Mouse (Mus musculus) T-helper 2 cell (primary cell): Measurements from ENCODE around the gene Chmp2a.

Experiments used
- in situ Hi-C: fragments of 300-600 bp; cut with MboI, MseI; formaldehyde crosslinking; loops from one replicate; pipeline ENCODE4 v1.15.1; 2025; ENCODE audit warnings: high pct_unique_total_duplicates

The Chmp2a gene

DNA sequence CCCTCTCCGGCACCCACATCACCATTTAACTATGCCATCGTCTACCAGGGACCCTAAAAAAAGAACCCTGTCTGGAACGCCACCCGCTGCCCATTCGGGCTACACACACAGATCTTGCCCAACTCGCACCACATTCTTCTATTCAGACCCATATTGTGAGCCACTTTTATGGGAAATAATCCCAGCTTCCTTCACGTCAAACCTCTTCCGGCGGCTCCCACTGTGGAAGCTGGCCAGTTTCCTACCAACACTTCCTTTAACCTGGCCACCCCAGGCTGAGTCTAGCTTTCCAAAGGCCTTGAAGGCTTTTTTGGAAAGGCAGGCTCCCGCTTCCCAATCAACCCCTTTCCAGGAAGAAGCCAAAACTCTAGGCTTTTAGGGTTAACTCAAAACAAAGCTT lies 28.1 kb downstream of the Chmp2a start:
- in situ Hi-C loops = loop anchor here (5.0 to 25.0 kb wide), 2 partner anchors 36 to 519 kb away; partner anchors contain the start of gene Zfp606

DNA sequence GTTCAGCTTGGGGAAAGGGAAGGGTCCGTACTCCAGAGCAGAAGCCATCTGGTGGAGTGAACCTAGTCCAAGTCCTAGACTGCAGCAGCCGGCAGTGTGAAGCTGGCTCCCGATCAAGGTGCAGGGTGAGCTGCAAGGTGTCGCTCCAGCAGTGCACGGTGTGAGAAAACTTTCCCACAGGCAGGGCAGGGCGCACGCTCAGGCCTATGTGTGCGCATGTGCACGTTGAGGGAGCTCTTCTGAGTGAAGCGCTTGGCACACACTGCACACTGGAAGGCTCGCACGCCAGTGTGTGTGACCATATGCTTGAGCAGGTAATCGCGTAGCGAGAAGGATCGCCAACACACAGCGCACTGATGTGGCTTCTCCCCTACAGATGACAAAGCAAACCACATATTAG lies 28.6 kb downstream of the Chmp2a start:
- in situ Hi-C loops = loop anchor here (5.0 to 25.0 kb wide), 2 partner anchors 36 to 519 kb away; partner anchors contain the start of gene Zfp606

DNA sequence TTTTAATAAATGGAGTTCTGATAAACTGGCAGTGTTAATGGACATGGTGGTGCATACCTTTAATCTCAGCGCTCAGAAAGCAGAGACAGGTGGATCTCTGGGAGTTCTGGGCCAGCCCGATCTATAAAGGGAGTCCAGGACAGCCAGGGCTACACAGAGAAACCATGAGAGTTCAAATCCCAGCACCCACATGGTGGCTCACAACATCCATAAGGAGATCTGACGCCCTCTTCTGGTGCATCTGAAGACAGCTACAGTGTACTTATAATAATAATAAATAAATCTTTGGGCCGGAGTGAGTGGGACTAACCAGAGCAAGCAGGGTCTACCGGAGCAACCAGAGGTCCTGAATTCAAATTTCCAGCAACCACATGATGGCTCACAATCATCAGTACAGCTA lies 31.2 kb downstream of the Chmp2a start:
- in situ Hi-C loops = loop anchor here (25.0 kb wide), 1 partner anchor 516 kb away; the partner anchor contains the start of gene Zfp606

DNA sequence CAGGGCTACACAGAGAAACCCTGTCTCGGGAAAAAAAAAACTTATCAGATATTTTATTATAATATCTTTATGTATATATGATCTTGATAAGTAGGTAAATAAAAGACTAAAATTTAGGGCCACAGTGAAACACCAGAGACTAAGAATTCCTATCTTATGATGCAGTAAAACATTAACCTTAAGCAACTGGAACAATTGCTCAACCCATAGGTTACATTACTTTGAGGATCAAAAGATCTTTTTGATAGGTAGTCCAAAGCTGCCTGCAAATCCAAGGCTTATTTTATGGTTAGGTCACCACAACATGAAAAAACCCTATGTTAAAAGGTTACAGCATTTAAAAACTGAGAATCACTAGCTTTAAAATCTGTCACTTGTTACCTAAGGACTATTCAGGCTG lies 33.0 kb downstream of the Chmp2a start:
- in situ Hi-C loops = loop anchor here (25.0 kb wide), 1 partner anchor 514 kb away; the partner anchor contains the start of gene Zfp606

DNA sequence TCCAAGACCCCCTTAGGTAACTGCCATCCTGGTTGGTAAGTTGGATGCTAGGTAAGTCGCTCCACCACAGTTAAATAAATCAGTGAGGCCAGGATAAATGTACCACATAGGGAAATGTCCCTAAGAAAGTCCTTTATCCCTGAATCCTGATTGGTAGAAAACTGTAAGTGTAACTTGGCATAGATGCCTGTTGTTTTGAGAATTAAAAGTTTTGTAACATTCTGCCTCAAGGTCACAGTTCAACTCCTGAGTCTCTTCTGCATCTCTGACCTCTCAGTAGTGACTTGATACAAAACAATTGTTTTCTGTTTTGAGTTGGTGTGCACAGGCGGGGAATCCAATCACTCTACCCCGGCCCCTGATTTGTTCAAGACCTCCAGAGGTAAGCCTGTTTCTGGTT lies 35.8 kb downstream of the Chmp2a start, which contains the start of gene Trim28:
Gene Trim28 (plus strand): TSS at position 264 of the 400 bp plus-strand sequence.
- in situ Hi-C loops = no loop called here

DNA sequence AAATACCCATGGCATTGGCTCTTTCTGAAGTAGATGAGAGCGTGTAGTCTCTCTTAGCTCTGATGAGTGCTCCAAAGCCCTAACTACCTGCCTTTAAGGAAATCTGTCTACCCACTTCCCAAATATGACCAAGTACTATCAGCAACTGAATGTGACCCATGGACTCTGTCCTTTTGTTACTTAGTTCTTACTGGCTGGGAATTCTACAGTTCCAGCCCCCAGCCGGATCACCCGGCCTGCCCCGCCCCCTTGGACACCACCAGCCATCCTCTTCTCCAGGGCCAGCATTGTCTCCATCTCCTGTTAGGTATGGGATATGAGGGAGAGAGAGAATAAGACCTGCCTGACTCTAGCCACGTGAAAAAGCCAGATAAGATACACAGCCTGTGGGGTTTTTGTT lies 36.6 kb downstream of the Chmp2a start, which contains the start of gene Slc27a5:
Gene Slc27a5 (minus strand): TSS at position 140 of the 400 bp plus-strand sequence.
- in situ Hi-C loops = no loop called here

DNA sequence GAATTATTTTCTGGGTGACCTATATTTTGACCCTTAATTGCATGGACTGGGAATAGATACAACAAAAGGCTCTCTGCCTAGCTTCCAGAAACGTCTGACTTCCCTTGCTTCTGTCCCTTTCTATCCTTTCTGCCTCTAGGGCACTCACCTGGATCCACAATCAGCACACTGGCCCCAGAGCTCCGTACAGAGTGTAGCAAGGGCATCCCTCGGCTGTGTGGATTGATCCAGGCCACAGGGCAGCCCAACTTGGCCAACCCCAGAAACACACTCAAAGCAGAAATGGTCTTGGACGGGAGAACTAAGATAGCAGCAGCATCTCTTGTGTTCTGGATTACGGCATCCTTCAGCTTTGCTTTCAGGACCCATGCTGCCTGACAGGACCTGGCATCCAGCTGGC lies 37.4 kb downstream of the Chmp2a start:
- in situ Hi-C loops = no loop called here

DNA sequence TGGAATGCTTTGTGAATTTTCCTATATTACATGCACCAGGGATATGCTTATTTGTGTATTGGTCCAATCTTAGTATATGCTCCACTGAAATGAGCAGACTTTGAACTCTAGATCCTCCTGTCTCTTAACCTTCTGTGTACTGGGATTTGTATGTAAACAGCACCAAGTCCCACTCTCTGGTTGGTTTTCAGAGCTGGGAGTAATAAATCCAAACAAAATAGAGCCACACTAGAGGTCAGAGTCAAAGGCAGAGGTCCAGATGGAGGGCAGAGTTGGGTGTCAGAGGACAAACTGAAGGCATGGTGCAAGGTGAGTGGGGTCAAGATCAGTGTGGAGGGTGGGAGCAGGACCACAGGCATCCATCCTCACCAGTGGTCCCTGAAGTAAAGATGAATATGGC lies 38.7 kb downstream of the Chmp2a start:
- in situ Hi-C loops = no loop called here

DNA sequence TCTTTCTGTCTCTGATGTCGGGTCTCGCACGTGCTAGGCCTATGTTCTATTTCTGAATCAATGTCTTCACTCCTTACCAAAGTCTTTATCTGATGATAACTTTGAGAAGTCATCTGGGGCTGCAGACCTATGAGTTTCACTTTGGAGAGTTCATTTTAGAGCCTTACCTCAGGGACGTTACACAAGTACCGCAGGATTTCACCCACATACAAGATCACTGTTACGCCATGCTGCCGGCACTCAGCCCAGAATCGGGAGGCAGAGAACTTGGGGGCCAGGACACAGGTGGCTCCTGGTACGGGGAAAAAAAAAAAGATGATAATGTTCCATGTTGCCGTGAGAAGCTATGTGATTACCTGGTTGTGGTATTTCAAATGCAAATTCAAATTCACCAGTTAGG lies 41.5 kb downstream of the Chmp2a start:
- in situ Hi-C loops = no loop called here

DNA sequence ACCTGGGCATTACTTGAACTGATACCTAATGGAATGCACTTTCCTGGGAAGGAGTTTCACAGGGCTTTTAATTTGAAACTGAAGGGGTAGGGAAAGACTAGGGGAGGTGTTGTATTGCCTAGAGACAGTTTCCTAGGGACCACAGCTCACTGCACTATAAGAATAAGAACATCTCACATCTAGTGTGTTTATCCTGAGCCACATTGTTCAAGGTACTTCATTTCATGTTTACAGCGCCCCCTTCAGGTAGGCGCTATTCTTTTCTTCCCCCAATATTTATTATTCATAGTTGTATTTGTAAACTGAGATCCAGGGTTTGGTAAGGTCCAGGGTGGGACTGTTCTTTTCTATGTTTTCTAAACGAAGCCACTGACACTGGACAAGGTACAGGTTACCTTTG lies 42.4 kb downstream of the Chmp2a start:
- in situ Hi-C loops = no loop called here

DNA sequence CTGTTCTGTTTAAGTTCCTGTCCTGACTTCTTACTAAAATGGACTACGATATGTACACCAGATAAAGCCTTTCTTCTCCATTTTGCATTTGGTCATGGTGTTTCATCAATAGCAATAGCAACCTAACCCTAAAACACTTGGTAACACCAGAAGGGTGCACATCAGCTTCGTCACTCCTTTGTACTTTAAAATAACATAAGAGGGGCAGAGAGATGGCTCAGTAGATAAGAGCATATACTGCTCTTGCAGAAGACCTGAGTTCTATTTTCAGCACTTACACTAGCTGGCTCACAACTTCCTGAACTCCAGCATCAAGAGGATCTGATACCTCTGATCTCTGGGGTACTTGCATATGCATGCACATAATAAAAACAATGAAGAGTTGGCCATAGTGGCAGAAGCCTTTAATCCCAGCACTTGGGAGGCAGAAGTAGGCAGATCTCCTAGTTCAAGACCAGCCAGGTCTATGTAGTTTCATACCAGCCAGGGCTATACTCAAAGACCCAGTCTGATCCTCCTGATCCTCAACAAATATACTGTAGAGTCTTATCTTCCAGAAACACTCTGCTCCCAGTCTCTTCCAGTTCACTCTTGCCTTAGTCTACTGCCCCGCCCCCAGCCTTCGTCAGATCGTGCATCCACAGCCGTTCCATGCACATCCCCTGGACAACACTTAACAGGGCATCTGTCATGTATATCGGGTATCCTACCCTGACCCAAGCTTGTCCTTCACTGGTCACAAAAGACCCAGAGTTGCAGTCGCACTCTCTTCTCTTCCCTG lies 47.0 kb downstream of the Chmp2a start:
- in situ Hi-C loops = no loop called here

DNA sequence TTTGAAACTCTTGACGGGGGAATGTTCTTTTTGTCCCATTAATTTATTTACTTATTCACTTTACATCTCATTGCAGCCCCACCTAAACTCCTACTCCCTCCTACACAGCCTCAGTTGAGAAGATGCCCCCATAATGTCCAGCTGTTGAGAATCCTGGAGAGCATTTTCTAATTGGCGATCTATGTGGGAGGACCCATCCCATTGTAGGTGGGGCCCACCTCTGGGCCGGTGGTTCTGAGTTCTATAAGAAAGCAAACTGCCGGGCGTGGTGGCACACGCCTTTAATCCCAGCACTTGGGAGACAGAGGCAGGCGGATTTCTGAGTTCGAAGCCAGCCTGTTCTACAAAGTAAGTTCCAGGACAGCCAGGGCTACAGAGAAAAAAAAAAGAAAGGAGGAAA lies 47.7 kb downstream of the Chmp2a start:
- in situ Hi-C loops = no loop called here

DNA sequence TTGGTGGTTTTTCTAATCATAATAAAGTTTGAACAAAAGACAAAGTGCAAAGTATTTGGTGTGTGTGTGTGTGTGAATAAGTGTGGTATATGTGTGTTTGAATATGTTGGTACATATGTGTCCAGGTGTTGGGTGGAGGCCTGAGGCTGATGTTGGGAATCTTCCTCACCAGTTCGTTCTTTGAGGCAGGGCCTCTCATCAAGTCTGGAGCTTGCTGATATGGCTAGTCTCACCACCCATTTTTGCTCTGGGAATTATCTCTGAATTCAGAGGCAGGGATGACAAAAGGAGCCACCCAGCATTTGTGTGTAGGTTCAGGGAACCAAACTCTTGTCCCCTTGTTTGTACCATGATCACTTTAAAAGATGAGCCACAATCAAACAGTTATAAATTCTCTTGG lies 48.9 kb downstream of the Chmp2a start:
- in situ Hi-C loops = no loop called here
